Mouse (Mus musculus) lung, postnatal 0 days (tissue): Measurements from ENCODE around the gene Traf7. TPM values are rescaled to one million over a fixed set of nuclear protein-coding genes. Genes with fewer than 3 reads are reported as not detected.

Experiments used
- ATAC-seq: fragments of 200-750 bp; cut with Nextera tagmentation; 2 replicates; pipeline ENCODE4 v1.8.0; 2017; ENCODE audit warnings: moderate library complexity
- DNase-seq: peaks from one replicate; pipeline ENCODE4 v3.0.0-alpha.2; 2016; ENCODE audit warnings: low spot score
- H3K27ac ChIP-seq: fragments of 300-500 bp; sonication (generic); 2 replicates; pipeline ENCODE4 v1.5.1; 2014; ENCODE audit warnings: antibody characterized with exemption, mild to moderate bottlenecking, low read length, mixed read lengths
- H3K27me3 ChIP-seq: fragments of 300-500 bp; sonication (generic); replicated peaks from 2 replicates; pipeline ENCODE4 v1.6.1; 2014; ENCODE audit warnings: low read length, mixed read lengths; ENCODE audit not compliant: insufficient read depth
- H3K36me3 ChIP-seq: fragments of 300-500 bp; sonication (generic); 2 replicates; pipeline ENCODE4 v1.6.1; 2014; ENCODE audit warnings: low read length, mixed read lengths; ENCODE audit not compliant: insufficient read depth
- H3K4me1 ChIP-seq: fragments of 300-500 bp; sonication (generic); 2 replicates; pipeline ENCODE4 v1.6.1; 2014; ENCODE audit warnings: antibody characterized with exemption, low read depth, low read length, mixed read lengths; ENCODE audit not compliant: insufficient read depth
- H3K4me2 ChIP-seq: fragments of 300-500 bp; sonication (generic); replicated peaks from 2 replicates; pipeline ENCODE4 v1.6.1; 2014; ENCODE audit warnings: low read depth, mild to moderate bottlenecking, low read length, moderate library complexity, mixed read lengths
- H3K4me3 ChIP-seq: fragments of 300-500 bp; sonication (generic); 2 replicates; pipeline ENCODE4 v1.5.1; 2014; ENCODE audit warnings: low read depth, low read length
- H3K9ac ChIP-seq: fragments of 300-500 bp; sonication (generic); replicated peaks from 2 replicates; pipeline ENCODE4 v1.6.1; 2014; ENCODE audit warnings: low read depth, mild to moderate bottlenecking
- H3K9me3 ChIP-seq: fragments of 300-500 bp; sonication (generic); 2 replicates; pipeline ENCODE4 v1.6.1; 2016; ENCODE audit warnings: low read length, mixed read lengths
- CTCF ChIP-seq: IDR thresholded peaks from 2 replicates; pipeline ENCODE4 v1.5.1; 2016; ENCODE audit warnings: antibody characterized with exemption, mild to moderate bottlenecking
- EP300 ChIP-seq: IDR thresholded peaks from 2 replicates; pipeline ENCODE4 v1.6.1; 2016; ENCODE audit warnings: antibody characterized with exemption, mild to moderate bottlenecking, control low read depth
- WGBS: fragments of 180-500 bp; shearing (Covaris S2); extraction: QIAGEN DNeasy Blood & Tissue Kit; methylation state at CpG from one replicate; pipeline ENCODE4 v1.1.7; 2014; 5-methylcytosine and 5-hydroxymethylcytosine counted together
- polyA plus RNA-seq: library from polyadenylated mRNA; unstranded; fragments of >200 nt; fragmentation: Nextera tagmentation; extraction: Ambion mirVana; gene quantifications from 2 replicates; pipeline ENCODE4 v1.2.1, GENCODE M21; 2015

Gene Traf7
- polyA plus RNA-seq, 1 experiment from 2014 or later = 66.8 TPM

- TF ChIP-seq EP300 (no peak), CTCF (peak; percentile 81)
- H3K27me3 ChIP-seq = no peaks in the 10 kb centered on the region
- 0 out of 2 replicates have a peak, but pooled peaks have one; percentile 53 for ATAC-seq
- H3K4me2 ChIP-seq = no peak overlapping the region
- 40% methylated on average over 2 of the region's 2 CpGs for WGBS
- H3K9me3 ChIP-seq = no peaks in the 10 kb centered on the region
- H3K4me3 ChIP-seq = no peak overlapping the region
- H3K27ac ChIP-seq = no peak overlapping the region
- DNase-seq = peak; percentile 74
- no peak overlapping the region for H3K9ac ChIP-seq
- no peaks in the 10 kb centered on the region for H3K36me3 ChIP-seq
- no peaks in the 10 kb centered on the region for H3K4me1 ChIP-seq
Measured at GRCm38 (mm10) chr17:24494627-24495335, 33.0 kb downstream of the Traf7 start.

- Histone ChIP-seq H3K27ac (no peak overlapping the region), H3K4me3 (no peak overlapping the region), H3K27me3 (peaks cover 7% of the 10 kb centered on the region; the same call in 1 of the 2 replicates), H3K36me3 (no peaks in the 10 kb centered on the region), H3K9ac (no peak overlapping the region), H3K9me3 (no peaks in the 10 kb centered on the region), H3K4me2 (no peak overlapping the region), H3K4me1 (peaks cover 5% of the 10 kb centered on the region; the same call in 1 of the 2 replicates)
- 69% methylated on average over 4 of the region's 4 CpGs for WGBS
- ATAC-seq (no peak), DNase-seq (no peak)
- TF ChIP-seq EP300 (no peak), CTCF (no peak)
Measured at GRCm38 (mm10) chr17:24490399-24490798, 37.3 kb downstream of the Traf7 start.

- Histone ChIP-seq H3K36me3 (no peaks in the 10 kb centered on the region), H3K27me3 (peaks cover 7% of the 10 kb centered on the region; the same call in 1 of the 2 replicates), H3K4me1 (peaks cover 5% of the 10 kb centered on the region; the same call in 1 of the 2 replicates), H3K4me2 (peak overlapping the region; percentile 99), H3K27ac (no peak overlapping the region), H3K4me3 (peak overlapping the region; percentile 60), H3K9ac (no peak overlapping the region), H3K9me3 (no peaks in the 10 kb centered on the region)
- WGBS = 24% methylated on average over 19 of the region's 19 CpGs
- TF ChIP-seq CTCF = no peak
- TF ChIP-seq EP300 = no peak
- ATAC-seq (no peak), DNase-seq (no peak)
Measured at GRCm38 (mm10) chr17:24489265-24490030, 38.3 kb downstream of the Traf7 start.

- Histone ChIP-seq H3K9me3 (no peaks in the 10 kb centered on the region), H3K27ac (no peak overlapping the region), H3K27me3 (peaks cover 7% of the 10 kb centered on the region; the same call in 1 of the 2 replicates), H3K36me3 (no peaks in the 10 kb centered on the region), H3K9ac (0 out of 2 replicates have a peak overlapping the region, but pooled peaks have one; percentile 12), H3K4me3 (peak overlapping the region; percentile 60), H3K4me2 (peak overlapping the region; percentile 99), H3K4me1 (peaks cover 5% of the 10 kb centered on the region; the same call in 1 of the 2 replicates)
- TF ChIP-seq CTCF = no peak
- TF ChIP-seq EP300 = no peak
- ATAC-seq (peak; percentile 61), DNase-seq (no peak)
- 1% methylated on average over 29 of the region's 81 CpGs for WGBS
Measured at GRCm38 (mm10) chr17:24488662-24489264, 39.0 kb downstream of the Traf7 start.

GRCm38 (mm10) chr17:24488186-24488661 is 39.5 kb downstream of the Traf7 start, which contains the start of gene Caskin1:
Caskin1 (plus strand) TSS chr17:24488601.
- TF ChIP-seq EP300 (no peak), CTCF (no peak)
- Histone ChIP-seq H3K9ac (0 out of 2 replicates have a peak within 1 kb of the TSS, but pooled peaks have one; percentile 12), H3K27ac (no peak within 1 kb of the TSS), H3K4me3 (peak within 1 kb of the TSS; percentile 60), H3K4me1 (peaks cover 5% of the 10 kb centered on the region; the same call in 1 of the 2 replicates), H3K9me3 (no peaks in the 10 kb centered on the region), H3K27me3 (peaks cover 7% of the 10 kb centered on the region; the same call in 1 of the 2 replicates), H3K36me3 (no peaks in the 10 kb centered on the region), H3K4me2 (peak within 1 kb of the TSS; percentile 99)
- WGBS = under 1% methylated on average over 25 of the region's 45 CpGs
- DNase-seq (peak; percentile 52), ATAC-seq (peak; percentile 65)
